Mouse (Mus musculus) limb, embryonic 10.5 days (tissue): ENCODE results near the gene Ssu2. TPM values are rescaled to one million over a fixed set of nuclear protein-coding genes. Genes with fewer than 3 reads are reported as not detected.

Source experiments
- DNase-seq: peaks from one replicate; pipeline ENCODE4 v3.0.0-alpha.2; 2017; ENCODE audit warnings: low spot score
- H3K27ac ChIP-seq: fragments of 300-500 bp; sonication (generic); 2 replicates; pipeline ENCODE4 v1.5.1; 2016; ENCODE audit warnings: mild to moderate bottlenecking
- H3K27me3 ChIP-seq: fragments of 300-500 bp; sonication (generic); 2 replicates; pipeline ENCODE4 v1.6.1; 2016; ENCODE audit warnings: low read depth, mild to moderate bottlenecking; ENCODE audit not compliant: poor library complexity, severe bottlenecking
- H3K36me3 ChIP-seq: fragments of 300-500 bp; sonication (generic); 2 replicates; pipeline ENCODE4 v1.6.1; 2016; ENCODE audit warnings: mild to moderate bottlenecking, moderate library complexity
- H3K4me1 ChIP-seq: fragments of 300-500 bp; sonication (generic); 2 replicates; pipeline ENCODE4 v1.6.1; 2016
- H3K4me3 ChIP-seq: fragments of 300-500 bp; sonication (generic); 2 replicates; pipeline ENCODE4 v1.5.1; 2016; ENCODE audit warnings: mild to moderate bottlenecking, moderate library complexity
- H3K9me3 ChIP-seq: fragments of 300-500 bp; sonication (generic); replicated peaks from 2 replicates; pipeline ENCODE4 v1.6.1; 2016; ENCODE audit warnings: mild to moderate bottlenecking
- WGBS: fragments of 180-500 bp; shearing (Covaris S2); methylation state at CpG from one replicate; pipeline ENCODE4 v1.1.7; 2016; 5-methylcytosine and 5-hydroxymethylcytosine counted together
- polyA plus RNA-seq: library from polyadenylated mRNA; unstranded; fragments of >200 nt; fragmentation: Nextera tagmentation; extraction: Ambion mirVana; gene quantifications from 2 replicates; pipeline ENCODE4 v1.2.1, GENCODE M21; 2016

Gene Ssu2
- polyA plus RNA-seq, 1 experiment from 2014 or later: 2.4 TPM

DNA sequence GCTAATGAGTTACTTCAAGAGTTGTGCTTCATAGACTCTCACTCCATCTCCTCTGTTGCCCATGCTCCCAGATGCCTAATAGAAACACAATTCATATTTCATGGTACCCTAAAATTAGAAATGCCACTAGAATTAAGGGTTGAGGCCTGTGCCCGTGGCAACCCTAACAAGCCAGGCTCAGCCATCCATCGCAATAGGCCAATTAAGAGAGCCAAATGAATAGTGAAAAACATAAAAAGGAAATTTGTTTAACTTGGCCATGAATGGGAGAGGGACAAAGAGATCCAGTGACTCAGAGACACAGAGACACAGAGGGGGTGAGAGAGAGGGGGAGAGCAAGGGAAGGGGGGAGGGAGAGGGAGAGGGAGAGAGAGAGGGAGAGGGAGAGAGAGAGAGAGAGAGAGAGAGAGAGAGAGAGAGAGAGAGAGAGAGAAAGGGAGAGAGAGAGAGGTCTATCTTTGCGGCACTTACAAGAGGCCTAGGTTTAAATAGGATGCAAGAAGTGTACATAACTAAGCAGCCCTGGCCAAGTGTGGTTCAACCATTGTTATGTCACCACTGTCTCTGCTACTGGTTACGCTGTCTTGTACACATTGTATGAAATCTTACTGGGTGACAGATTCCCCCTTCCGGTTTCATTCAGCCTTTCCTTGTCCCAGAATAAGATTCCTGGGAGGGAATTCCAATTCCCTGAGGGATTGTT, 57.2 kb downstream of the Ssu2 start:
- Histone ChIP-seq H3K27ac (no peak overlapping the region), H3K36me3 (no peaks in the 10 kb centered on the region), H3K9me3 (no peaks in the 10 kb centered on the region), H3K4me1 (no peaks in the 10 kb centered on the region), H3K4me3 (no peak overlapping the region), H3K27me3 (no peaks in the 10 kb centered on the region)
- no peak for DNase-seq
- 94% methylated on average over 5 of the region's 5 CpGs for WGBS

DNA sequence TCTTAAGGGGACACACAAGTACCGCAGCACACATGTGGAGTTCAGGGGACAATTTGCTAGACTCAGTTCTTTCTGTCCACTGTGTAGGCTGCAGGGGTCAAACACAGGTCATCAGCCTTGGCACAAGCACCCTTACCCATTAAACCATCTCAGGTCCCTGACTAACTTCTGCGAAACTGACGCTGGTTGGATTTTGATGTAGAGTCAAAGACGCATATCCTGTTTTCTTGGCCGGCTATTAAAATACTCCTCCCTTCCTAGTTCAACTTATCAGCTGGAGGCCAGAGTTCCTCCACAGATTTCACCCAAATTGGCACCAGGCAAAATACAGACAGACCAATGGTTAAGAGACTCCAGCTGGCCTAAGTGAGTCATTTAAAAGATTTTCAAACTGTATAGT, 60.0 kb downstream of the Ssu2 start:
- no peaks in the 10 kb centered on the region for H3K9me3 ChIP-seq
- H3K36me3 ChIP-seq: no peaks in the 10 kb centered on the region
- H3K4me3 ChIP-seq: no peak overlapping the region
- DNase-seq: no peak
- no peak overlapping the region for H3K27ac ChIP-seq
- H3K27me3 ChIP-seq: no peaks in the 10 kb centered on the region
- H3K4me1 ChIP-seq: no peaks in the 10 kb centered on the region
- WGBS: 86% methylated on average over 5 of the region's 5 CpGs

DNA sequence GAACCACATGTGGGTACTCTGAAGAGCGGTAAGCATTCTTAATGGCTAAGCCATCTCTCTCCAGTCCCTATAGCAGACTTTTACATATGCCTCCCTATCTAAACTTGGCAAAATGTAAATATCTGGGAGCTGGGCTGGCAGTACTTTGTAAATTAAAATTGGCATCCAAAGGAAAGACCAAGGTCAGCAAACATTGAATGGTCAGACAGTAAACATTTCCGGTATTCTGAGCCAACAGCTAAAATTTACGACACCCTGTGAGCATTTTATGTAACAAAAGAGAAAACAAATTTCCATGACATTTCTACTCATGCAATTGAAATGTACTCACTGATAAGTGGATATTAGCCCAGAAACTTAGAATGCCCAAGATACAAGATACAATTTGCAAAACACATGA, 62.6 kb downstream of the Ssu2 start:
- H3K27ac ChIP-seq: no peak overlapping the region
- DNase-seq: no peak
- H3K4me1 ChIP-seq: no peaks in the 10 kb centered on the region
- H3K27me3 ChIP-seq: no peaks in the 10 kb centered on the region
- H3K9me3 ChIP-seq: no peaks in the 10 kb centered on the region
- no peaks in the 10 kb centered on the region for H3K36me3 ChIP-seq
- no peak overlapping the region for H3K4me3 ChIP-seq
- 97% methylated on average over 3 of the region's 3 CpGs for WGBS

DNA sequence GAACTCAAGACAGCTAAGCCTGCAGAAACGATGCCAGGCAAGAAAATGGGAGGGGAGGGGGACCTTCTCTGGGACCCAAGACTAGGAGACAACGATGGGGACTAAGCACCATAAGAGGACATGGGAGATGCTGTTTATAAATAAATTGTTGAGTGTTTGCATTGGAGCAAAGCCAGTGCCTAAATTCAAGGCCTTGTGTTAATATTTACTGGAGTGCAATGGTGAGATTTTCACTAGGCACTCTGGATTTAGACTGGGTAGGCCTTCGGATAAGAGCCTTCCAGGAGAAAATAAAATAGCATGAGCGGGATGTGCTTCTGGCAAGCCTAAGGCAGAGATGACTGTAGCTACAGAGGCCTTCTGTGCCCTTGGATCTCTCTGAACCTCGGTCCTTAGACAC, 64.9 kb downstream of the Ssu2 start:
- no peaks in the 10 kb centered on the region for H3K27me3 ChIP-seq
- no peaks in the 10 kb centered on the region for H3K4me1 ChIP-seq
- no peak for DNase-seq
- no peaks in the 10 kb centered on the region for H3K9me3 ChIP-seq
- no peaks in the 10 kb centered on the region for H3K36me3 ChIP-seq
- no peak overlapping the region for H3K4me3 ChIP-seq
- WGBS: 88% methylated on average over 5 of the region's 5 CpGs
- H3K27ac ChIP-seq: no peak overlapping the region

DNA sequence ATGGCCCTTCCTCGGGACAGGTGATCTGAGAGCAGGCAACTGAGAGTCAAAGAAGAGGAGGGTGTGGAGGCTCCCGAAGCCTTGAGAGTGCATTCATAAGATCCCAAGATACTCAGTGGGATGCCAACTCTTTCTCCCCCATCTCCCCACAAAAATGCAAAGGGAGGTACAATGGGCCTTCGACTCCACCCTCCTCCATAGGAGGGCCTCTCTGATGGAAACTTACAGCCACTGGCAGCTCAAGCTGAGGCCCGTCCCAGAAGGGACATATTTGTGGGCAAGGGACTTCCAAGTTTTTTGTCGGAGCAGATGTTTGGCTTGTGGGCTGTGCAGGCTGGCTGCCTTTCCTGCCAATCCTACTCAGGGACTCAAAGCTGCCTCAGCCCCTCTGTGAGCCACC, 67.1 kb downstream of the Ssu2 start:
- Histone ChIP-seq H3K9me3 (no peaks in the 10 kb centered on the region), H3K36me3 (no peaks in the 10 kb centered on the region), H3K27ac (no peak overlapping the region), H3K4me3 (no peak overlapping the region), H3K27me3 (no peaks in the 10 kb centered on the region), H3K4me1 (no peaks in the 10 kb centered on the region)
- no peak for DNase-seq
- 50% methylated on average over 5 of the region's 5 CpGs for WGBS

DNA sequence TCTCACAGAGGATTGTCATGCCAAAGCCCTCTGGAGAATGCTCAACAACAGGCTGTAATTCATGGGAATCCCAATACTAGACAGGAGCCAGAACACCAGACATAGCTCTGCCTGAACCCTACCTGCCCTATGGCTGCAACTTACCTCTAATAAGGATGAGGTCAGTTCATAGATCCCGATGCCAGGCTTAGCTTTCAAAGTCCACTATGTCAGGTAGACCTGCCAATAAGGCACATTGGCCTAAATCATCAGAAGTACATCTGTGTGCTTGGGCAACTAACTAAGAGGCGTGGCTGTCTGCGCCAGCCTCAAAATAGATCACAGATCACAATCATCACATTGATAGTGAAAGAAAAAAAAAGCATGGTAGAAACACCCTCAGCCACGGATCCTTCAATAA, 68.4 kb downstream of the Ssu2 start:
- H3K27ac ChIP-seq: no peak overlapping the region
- no peak for DNase-seq
- 87% methylated on average over 4 of the region's 4 CpGs for WGBS
- H3K36me3 ChIP-seq: no peaks in the 10 kb centered on the region
- H3K27me3 ChIP-seq: no peaks in the 10 kb centered on the region
- no peaks in the 10 kb centered on the region for H3K4me1 ChIP-seq
- no peaks in the 10 kb centered on the region for H3K9me3 ChIP-seq
- no peak overlapping the region for H3K4me3 ChIP-seq

DNA sequence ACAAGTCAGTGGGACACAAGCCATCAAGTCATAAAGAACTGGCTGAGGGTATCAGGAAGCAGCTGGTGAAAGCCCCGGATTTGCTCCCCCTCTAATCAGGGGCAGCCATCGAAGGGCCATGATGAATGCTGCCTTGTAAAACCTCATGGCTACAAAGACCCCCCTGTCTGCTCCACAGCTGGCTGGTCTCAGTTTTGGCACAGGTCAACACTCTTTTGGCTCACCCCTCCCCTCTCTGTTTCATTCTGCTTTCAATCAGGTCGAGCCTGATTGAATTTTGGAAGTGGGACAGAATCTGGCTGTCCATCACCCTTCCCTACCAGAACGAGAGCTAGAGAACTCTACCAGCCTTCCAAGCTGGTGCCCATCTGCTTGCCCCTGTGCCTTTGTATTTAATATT, 76.4 kb downstream of the Ssu2 start:
- DNase-seq: peak; percentile 45
- Histone ChIP-seq H3K9me3 (no peaks in the 10 kb centered on the region), H3K27me3 (no peaks in the 10 kb centered on the region), H3K36me3 (no peaks in the 10 kb centered on the region), H3K4me1 (peaks cover 29% of the 10 kb centered on the region), H3K27ac (peak overlapping the region; percentile 14; the same call in 1 of the 2 replicates), H3K4me3 (no peak overlapping the region)
- 10% methylated on average over 4 of the region's 4 CpGs for WGBS

DNA sequence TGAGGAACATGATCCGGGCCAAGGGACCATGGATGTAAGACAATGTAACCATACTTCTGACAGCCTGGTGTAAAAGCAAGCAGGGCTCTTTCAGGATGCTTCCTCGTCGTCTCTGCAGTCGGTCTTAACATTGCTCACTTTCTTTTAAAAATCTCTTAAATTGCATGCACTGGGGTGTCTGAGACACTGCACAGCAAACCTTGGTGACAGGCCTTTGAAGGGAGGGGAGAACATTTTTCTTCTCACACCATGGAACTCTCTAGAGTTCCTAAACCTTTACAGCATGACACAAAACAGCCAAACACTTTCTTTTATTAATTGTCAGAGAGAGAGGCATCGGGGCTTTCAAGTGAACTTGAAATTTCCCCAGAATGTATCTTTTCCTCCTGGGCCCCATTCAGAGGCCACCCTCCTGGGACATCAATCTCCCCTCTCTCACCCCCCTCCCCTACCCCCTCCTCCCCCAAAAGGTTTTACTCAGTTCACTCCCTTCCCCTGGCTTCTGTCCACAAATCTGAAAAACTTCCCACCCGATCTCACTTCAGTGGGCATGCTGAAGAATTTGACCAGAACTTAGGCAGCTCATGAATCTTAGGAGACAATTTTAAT, 78.4 kb downstream of the Ssu2 start:
- H3K9me3 ChIP-seq: no peaks in the 10 kb centered on the region
- DNase-seq: peak; percentile 55
- H3K27me3 ChIP-seq: no peaks in the 10 kb centered on the region
- H3K36me3 ChIP-seq: no peaks in the 10 kb centered on the region
- H3K4me3 ChIP-seq: no peak overlapping the region
- 31% methylated on average over 6 of the region's 6 CpGs for WGBS
- peaks cover 36% of the 10 kb centered on the region for H3K4me1 ChIP-seq
- no peak overlapping the region for H3K27ac ChIP-seq

Other genes with a start within 250 kb of the Ssu2 start
- gene Lmcd1, start 114.3 kb downstream of the Ssu2 start, polyA plus RNA-seq: 5.0 and 6.0 TPM in 2 replicates
- gene Cav3, start 71.5 kb upstream of the Ssu2 start, polyA plus RNA-seq: 0.16 TPM in 1 of 2 replicates, not detected in the other
- 0.09 and 0.13 TPM in 2 replicates for gene Oxtr, start 101.9 kb upstream of the Ssu2 start, polyA plus RNA-seq